Mouse (Mus musculus): ENCODE results near the gene Mpped1. TPM values are rescaled to one million over a fixed set of nuclear protein-coding genes. Genes with fewer than 3 reads are reported as not detected.
A peak's percentile ranks its signal among the peaks of the same experiment; 100 is the strongest.

The Mpped1 gene
- total RNA-seq, 1 experiment: 0.40 TPM

DNA sequence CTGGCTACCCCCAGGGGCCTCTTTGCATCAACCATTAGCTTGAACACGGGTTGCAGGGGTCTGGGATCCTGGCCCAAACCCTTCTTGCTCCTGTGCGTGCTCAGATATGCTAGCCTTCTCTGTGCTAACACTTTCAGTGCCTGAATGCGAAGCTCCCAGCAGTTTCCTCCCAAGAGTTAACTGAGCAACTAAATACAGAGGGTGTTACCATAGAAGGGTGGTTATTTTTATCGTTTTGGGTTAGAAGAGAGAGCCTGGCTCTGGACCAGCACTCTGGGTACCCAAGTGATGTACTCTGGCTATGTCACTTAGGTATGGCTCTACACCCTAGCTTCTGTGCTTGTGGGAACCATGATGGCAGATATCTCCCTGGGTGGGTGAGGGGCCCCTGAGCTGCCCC is 68.2 kb downstream of the Mpped1 start:
- TF ChIP-seq MAFK (IDR thresholded peaks at IDR 0.05; ENCODE audit: insufficient read depth, low read depth, low read length): no peak
- TF ChIP-seq HCFC1 (IDR thresholded peaks at IDR 0.05; ENCODE audit: borderline replicate concordance, insufficient read depth, low read length): no peak
- no peak for TF ChIP-seq CHD2 (IDR thresholded peaks at IDR 0.05; ENCODE audit: low read depth, low read length)
- no peak for TF ChIP-seq ZNF384 (IDR thresholded peaks at IDR 0.05; ENCODE audit: low read depth, low read length)
- TF ChIP-seq ZC3H11A (IDR thresholded peaks at IDR 0.05; ENCODE audit: borderline replicate concordance, low read depth, low read length): no peak
- H3K4me3 ChIP-seq (ENCODE audit: insufficient read depth in 1 of 2, low read depth in 1 of 2, low read length in 2 of 2, poor library complexity in 1 of 2, severe bottlenecking in 1 of 2): no peak overlapping the region
- no peak overlapping the region for H3K9ac ChIP-seq (ENCODE audit: insufficient read depth, low read depth, low read length, poor library complexity, severe bottlenecking)
- no peak overlapping the region for H3K27ac ChIP-seq (ENCODE audit: insufficient read depth, low read depth, low read length, poor library complexity, severe bottlenecking)
- H3K9me3 ChIP-seq (ENCODE audit: control insufficient read depth, insufficient read depth, low read depth, low read length): no peaks in the 10 kb centered on the region
- H3K36me3 ChIP-seq (ENCODE audit: control insufficient read depth, insufficient read depth, low read length, poor library complexity, severe bottlenecking): no peaks in the 10 kb centered on the region
- H3K4me1 ChIP-seq (ENCODE audit: control insufficient read depth in 2 of 2, insufficient read depth in 2 of 2, low read length in 2 of 2, poor library complexity in 1 of 2): no peaks in the 10 kb centered on the region
- in situ Hi-C loops (cut with MboI; ENCODE audit: low sequenced_read_pairs in 2 of 2, unreplicated experiment in 2 of 2): no loop called here
- DNase-seq (ENCODE audit: low read depth, low spot score): no peak

DNA sequence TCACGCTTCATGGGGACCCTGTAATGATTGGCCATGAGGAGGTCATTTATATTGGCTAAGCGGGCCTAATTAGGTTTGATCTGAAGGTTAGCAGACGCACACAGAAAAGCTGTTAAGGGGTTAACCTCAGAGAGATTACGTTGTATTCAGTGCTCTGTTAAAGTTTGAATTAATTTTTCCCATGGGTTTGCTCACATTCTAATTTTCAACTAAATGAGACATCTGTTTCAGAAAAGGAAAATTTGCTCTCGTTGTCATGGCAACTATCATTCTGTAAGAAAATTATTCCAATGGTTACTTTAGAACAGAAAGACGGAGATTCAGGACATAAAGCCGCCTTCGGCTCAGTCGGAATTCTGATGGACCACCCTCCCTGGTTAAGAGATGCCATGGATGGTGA is 68.9 kb downstream of the Mpped1 start:
- Histone ChIP-seq H3K4me1 (ENCODE audit: control insufficient read depth in 2 of 2, insufficient read depth in 2 of 2, low read length in 2 of 2, poor library complexity in 1 of 2) (no peaks in the 10 kb centered on the region), H3K9me3 (ENCODE audit: control insufficient read depth, insufficient read depth, low read depth, low read length) (no peaks in the 10 kb centered on the region), H3K27ac (ENCODE audit: insufficient read depth, low read depth, low read length, poor library complexity, severe bottlenecking) (no peak overlapping the region), H3K4me3 (ENCODE audit: insufficient read depth in 1 of 2, low read depth in 1 of 2, low read length in 2 of 2, poor library complexity in 1 of 2, severe bottlenecking in 1 of 2) (no peak overlapping the region), H3K9ac (ENCODE audit: insufficient read depth, low read depth, low read length, poor library complexity, severe bottlenecking) (no peak overlapping the region), H3K36me3 (ENCODE audit: control insufficient read depth, insufficient read depth, low read length, poor library complexity, severe bottlenecking) (no peaks in the 10 kb centered on the region)
- DNase-seq (ENCODE audit: low read depth, low spot score): no peak
- in situ Hi-C loops (cut with MboI; ENCODE audit: low sequenced_read_pairs in 2 of 2, unreplicated experiment in 2 of 2): no loop called here
- TF ChIP-seq MAFK (IDR thresholded peaks at IDR 0.05; ENCODE audit: insufficient read depth, low read depth, low read length) (no peak), CHD2 (IDR thresholded peaks at IDR 0.05; ENCODE audit: low read depth, low read length) (no peak), ZC3H11A (IDR thresholded peaks at IDR 0.05; ENCODE audit: borderline replicate concordance, low read depth, low read length) (no peak), HCFC1 (IDR thresholded peaks at IDR 0.05; ENCODE audit: borderline replicate concordance, insufficient read depth, low read length) (no peak), ZNF384 (IDR thresholded peaks at IDR 0.05; ENCODE audit: low read depth, low read length) (no peak)

DNA sequence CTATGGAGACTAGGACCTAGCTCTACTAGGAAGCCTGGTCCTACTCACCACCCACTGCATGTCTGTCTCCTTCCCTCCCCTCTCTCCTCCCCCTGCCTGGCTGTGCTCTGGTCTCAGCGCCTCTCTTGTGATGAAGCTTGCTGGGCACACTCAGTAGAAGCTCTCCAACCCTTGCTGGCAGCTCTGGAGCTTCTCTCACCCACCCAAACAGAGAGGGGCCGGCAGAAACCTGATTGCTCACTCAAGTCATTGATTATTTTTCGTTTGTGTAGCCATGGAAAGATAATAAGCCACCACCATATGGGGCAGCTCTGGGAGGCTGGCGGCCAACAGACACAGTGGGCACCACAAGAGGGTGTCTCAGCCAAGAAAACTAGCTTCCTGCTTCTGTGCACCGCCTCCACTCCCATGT is 74.1 kb downstream of the Mpped1 start:
- Histone ChIP-seq H3K4me3 (ENCODE audit: insufficient read depth in 1 of 2, low read depth in 1 of 2, low read length in 2 of 2, poor library complexity in 1 of 2, severe bottlenecking in 1 of 2) (no peak overlapping the region), H3K4me1 (ENCODE audit: control insufficient read depth in 2 of 2, insufficient read depth in 2 of 2, low read length in 2 of 2, poor library complexity in 1 of 2) (no peaks in the 10 kb centered on the region), H3K27ac (ENCODE audit: insufficient read depth, low read depth, low read length, poor library complexity, severe bottlenecking) (no peak overlapping the region), H3K9ac (ENCODE audit: insufficient read depth, low read depth, low read length, poor library complexity, severe bottlenecking) (no peak overlapping the region), H3K9me3 (ENCODE audit: control insufficient read depth, insufficient read depth, low read depth, low read length) (no peaks in the 10 kb centered on the region), H3K36me3 (ENCODE audit: control insufficient read depth, insufficient read depth, low read length, poor library complexity, severe bottlenecking) (no peaks in the 10 kb centered on the region)
- DNase-seq (ENCODE audit: low read depth, low spot score): no peak
- TF ChIP-seq ZNF384 (IDR thresholded peaks at IDR 0.05; ENCODE audit: low read depth, low read length) (no peak), ZC3H11A (IDR thresholded peaks at IDR 0.05; ENCODE audit: borderline replicate concordance, low read depth, low read length) (no peak), HCFC1 (IDR thresholded peaks at IDR 0.05; ENCODE audit: borderline replicate concordance, insufficient read depth, low read length) (no peak), MAFK (IDR thresholded peaks at IDR 0.05; ENCODE audit: insufficient read depth, low read depth, low read length) (no peak), CHD2 (IDR thresholded peaks at IDR 0.05; ENCODE audit: low read depth, low read length) (no peak)
- in situ Hi-C loops (cut with MboI; ENCODE audit: low sequenced_read_pairs in 2 of 2, unreplicated experiment in 2 of 2): no loop called here

DNA sequence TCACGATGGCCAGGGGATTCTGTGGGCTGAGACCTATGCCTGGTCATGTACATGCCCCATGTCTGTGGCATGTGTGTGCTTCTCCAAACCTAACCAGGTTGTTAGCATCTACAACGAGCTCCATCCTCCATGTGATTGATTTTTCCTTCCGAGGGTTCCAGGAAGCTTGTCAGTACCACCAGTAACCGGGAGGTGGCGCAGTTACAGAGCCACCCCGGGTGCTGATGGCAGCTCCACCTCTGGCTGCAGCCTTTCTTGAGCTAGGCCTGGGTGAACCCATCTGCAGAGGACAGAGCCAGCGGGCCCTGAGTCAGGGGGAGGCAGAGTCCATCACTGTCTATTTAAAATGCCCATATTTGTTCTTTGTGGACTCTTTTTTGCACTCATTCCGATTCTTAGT is 77.9 kb downstream of the Mpped1 start:
- DNase-seq (ENCODE audit: low read depth, low spot score): peak; percentile 56
- Histone ChIP-seq H3K4me1 (ENCODE audit: control insufficient read depth in 2 of 2, insufficient read depth in 2 of 2, low read length in 2 of 2, poor library complexity in 1 of 2) (no peaks in the 10 kb centered on the region), H3K36me3 (ENCODE audit: control insufficient read depth, insufficient read depth, low read length, poor library complexity, severe bottlenecking) (no peaks in the 10 kb centered on the region), H3K9me3 (ENCODE audit: control insufficient read depth, insufficient read depth, low read depth, low read length) (no peaks in the 10 kb centered on the region), H3K9ac (ENCODE audit: insufficient read depth, low read depth, low read length, poor library complexity, severe bottlenecking) (no peak overlapping the region), H3K27ac (ENCODE audit: insufficient read depth, low read depth, low read length, poor library complexity, severe bottlenecking) (no peak overlapping the region), H3K4me3 (ENCODE audit: insufficient read depth in 1 of 2, low read depth in 1 of 2, low read length in 2 of 2, poor library complexity in 1 of 2, severe bottlenecking in 1 of 2) (no peak overlapping the region)
- TF ChIP-seq ZNF384 (IDR thresholded peaks at IDR 0.05; ENCODE audit: low read depth, low read length) (no peak), CHD2 (IDR thresholded peaks at IDR 0.05; ENCODE audit: low read depth, low read length) (no peak), MAFK (IDR thresholded peaks at IDR 0.05; ENCODE audit: insufficient read depth, low read depth, low read length) (no peak), HCFC1 (IDR thresholded peaks at IDR 0.05; ENCODE audit: borderline replicate concordance, insufficient read depth, low read length) (no peak), ZC3H11A (IDR thresholded peaks at IDR 0.05; ENCODE audit: borderline replicate concordance, low read depth, low read length) (peak; percentile 17; the same call in 1 of the 2 replicates)
- in situ Hi-C loops (cut with MboI; ENCODE audit: low sequenced_read_pairs in 2 of 2, unreplicated experiment in 2 of 2): no loop called here

DNA sequence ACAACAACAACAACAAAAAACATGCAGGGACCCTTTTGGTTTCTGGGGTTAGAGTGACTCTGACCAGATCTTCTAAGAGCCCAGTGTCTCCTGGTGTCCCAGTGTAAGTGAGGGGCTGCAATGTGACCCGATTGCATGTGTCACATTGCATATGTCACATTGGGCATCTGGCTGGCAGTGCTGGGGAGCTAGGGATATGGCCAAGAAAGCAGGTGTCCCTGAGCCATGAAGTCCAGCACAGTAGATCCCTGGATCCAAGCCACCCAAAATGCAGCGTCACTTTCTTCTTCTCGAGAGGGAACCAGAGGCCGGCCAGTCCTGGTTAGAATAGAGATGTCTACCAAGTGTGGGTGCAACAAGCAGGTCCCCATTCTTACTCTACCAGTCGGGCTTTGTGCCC is 86.4 kb downstream of the Mpped1 start:
- no peak for DNase-seq (ENCODE audit: low read depth, low spot score)
- in situ Hi-C loops (cut with MboI; ENCODE audit: low sequenced_read_pairs in 2 of 2, unreplicated experiment in 2 of 2): no loop called here
- no peaks in the 10 kb centered on the region for H3K4me1 ChIP-seq (ENCODE audit: control insufficient read depth in 2 of 2, insufficient read depth in 2 of 2, low read length in 2 of 2, poor library complexity in 1 of 2)
- H3K4me3 ChIP-seq (ENCODE audit: insufficient read depth in 1 of 2, low read depth in 1 of 2, low read length in 2 of 2, poor library complexity in 1 of 2, severe bottlenecking in 1 of 2): no peak overlapping the region
- H3K9ac ChIP-seq (ENCODE audit: insufficient read depth, low read depth, low read length, poor library complexity, severe bottlenecking): no peak overlapping the region
- no peak overlapping the region for H3K27ac ChIP-seq (ENCODE audit: insufficient read depth, low read depth, low read length, poor library complexity, severe bottlenecking)
- no peaks in the 10 kb centered on the region for H3K9me3 ChIP-seq (ENCODE audit: control insufficient read depth, insufficient read depth, low read depth, low read length)
- H3K36me3 ChIP-seq (ENCODE audit: control insufficient read depth, insufficient read depth, low read length, poor library complexity, severe bottlenecking): no peaks in the 10 kb centered on the region
- TF ChIP-seq MAFK (IDR thresholded peaks at IDR 0.05; ENCODE audit: insufficient read depth, low read depth, low read length) (no peak), HCFC1 (IDR thresholded peaks at IDR 0.05; ENCODE audit: borderline replicate concordance, insufficient read depth, low read length) (no peak), ZC3H11A (IDR thresholded peaks at IDR 0.05; ENCODE audit: borderline replicate concordance, low read depth, low read length) (no peak), ZNF384 (IDR thresholded peaks at IDR 0.05; ENCODE audit: low read depth, low read length) (no peak), CHD2 (IDR thresholded peaks at IDR 0.05; ENCODE audit: low read depth, low read length) (no peak)
